Mouse (Mus musculus) stomach, embryonic 16.5 days (tissue): Measurements from ENCODE around the gene Kmt2e. TPM values are rescaled to one million over a fixed set of nuclear protein-coding genes. Genes with fewer than 3 reads are reported as not detected.

ENCODE experiments used
- ATAC-seq: fragments of 200-750 bp; cut with Nextera tagmentation; 2 replicates; pipeline ENCODE4 v1.8.0; 2017; ENCODE audit warnings: moderate number of reproducible peaks, moderate TSS enrichment; ENCODE audit not compliant: insufficient read depth, low FRiP score
- H3K27ac ChIP-seq: fragments of 300-500 bp; sonication (generic); 2 replicates; pipeline ENCODE4 v1.5.1; 2014; ENCODE audit warnings: low read length
- H3K27me3 ChIP-seq: fragments of 300-500 bp; sonication (generic); 2 replicates; pipeline ENCODE4 v1.6.1; 2014; ENCODE audit warnings: low read length, control low read depth, mixed read lengths; ENCODE audit not compliant: control insufficient read depth, insufficient read depth
- H3K36me3 ChIP-seq: fragments of 300-500 bp; sonication (generic); 2 replicates; pipeline ENCODE4 v1.6.1; 2014; ENCODE audit warnings: low read length; ENCODE audit not compliant: control insufficient read depth, insufficient read depth
- H3K4me1 ChIP-seq: fragments of 300-500 bp; sonication (generic); 2 replicates; pipeline ENCODE4 v1.6.1; 2014; ENCODE audit warnings: low read length, control low read depth, mixed read lengths; ENCODE audit not compliant: control insufficient read depth, insufficient read depth
- H3K4me2 ChIP-seq: fragments of 300-500 bp; sonication (generic); 2 replicates; pipeline ENCODE4 v1.6.1; 2014; ENCODE audit warnings: low read depth, low read length, mixed read lengths
- H3K4me3 ChIP-seq: fragments of 300-500 bp; sonication (generic); replicated peaks from 2 replicates; pipeline ENCODE4 v1.5.1; 2014; ENCODE audit warnings: mild to moderate bottlenecking, low read length
- H3K9ac ChIP-seq: fragments of 300-500 bp; sonication (generic); 2 replicates; pipeline ENCODE4 v1.6.1; 2014; ENCODE audit warnings: low read length
- H3K9me3 ChIP-seq: fragments of 300-500 bp; sonication (generic); replicated peaks from 2 replicates; pipeline ENCODE4 v1.6.1; 2016; ENCODE audit warnings: low read length, control low read depth; ENCODE audit not compliant: control insufficient read depth
- WGBS: fragments of 180-500 bp; shearing (Covaris S2); extraction: QIAGEN DNeasy Blood & Tissue Kit; methylation state at CpG from one replicate; pipeline ENCODE4 v1.1.7; 2014; 5-methylcytosine and 5-hydroxymethylcytosine counted together
- polyA plus RNA-seq: library from polyadenylated mRNA; unstranded; fragments of >200 nt; fragmentation: Nextera tagmentation; extraction: Ambion mirVana; gene quantifications from 2 replicates; pipeline ENCODE4 v1.2.1, GENCODE M21; 2015

Gene Kmt2e
- polyA plus RNA-seq, 1 experiment from 2014 or later = 90.9 TPM

DNA sequence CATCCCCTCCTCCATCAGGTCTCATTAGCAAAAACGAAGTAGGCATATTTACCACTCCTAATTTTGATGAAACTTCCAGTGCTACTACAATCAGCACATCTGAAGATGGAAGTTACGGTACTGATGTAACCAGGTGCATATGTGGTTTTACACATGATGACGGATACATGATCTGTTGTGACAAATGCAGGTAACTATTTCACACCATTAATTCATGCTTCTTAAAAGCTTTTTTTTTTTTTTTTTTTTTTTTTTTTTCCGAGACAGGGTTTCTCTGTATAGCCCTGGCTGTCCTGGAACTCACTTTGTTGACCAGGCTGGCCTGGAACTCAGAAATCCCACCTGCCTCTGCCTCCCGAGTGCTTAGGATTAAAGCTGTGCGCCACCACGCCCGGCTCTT is 30.5 kb downstream of the Kmt2e start:
- ATAC-seq = no peak
- H3K9ac ChIP-seq = no peak overlapping the region
- H3K4me3 ChIP-seq = no peak overlapping the region
- 91% methylated on average over 8 of the region's 8 CpGs for WGBS
- no peaks in the 10 kb centered on the region for H3K4me1 ChIP-seq
- H3K27me3 ChIP-seq = no peaks in the 10 kb centered on the region
- no peaks in the 10 kb centered on the region for H3K9me3 ChIP-seq
- H3K36me3 ChIP-seq = peaks cover 13% of the 10 kb centered on the region
- no peak overlapping the region for H3K27ac ChIP-seq
- no peak overlapping the region for H3K4me2 ChIP-seq

DNA sequence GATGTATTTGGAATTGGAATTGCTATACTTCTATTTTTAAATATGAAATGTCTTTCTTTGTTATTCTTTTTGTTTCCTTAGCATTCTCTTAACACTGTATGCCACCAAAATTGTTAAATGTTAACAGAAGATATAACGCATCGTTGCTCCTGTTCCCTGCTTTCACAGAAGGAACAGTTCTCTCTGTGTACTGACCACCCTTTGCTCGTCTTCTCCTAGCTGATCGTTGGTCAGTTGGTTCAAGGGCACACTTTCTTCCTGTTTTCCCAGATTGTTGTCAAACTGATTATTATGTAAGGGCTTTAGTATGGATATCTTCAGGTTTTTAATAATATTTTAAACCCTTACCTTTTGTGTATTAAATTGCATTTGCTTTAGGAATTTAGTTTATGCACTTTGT is 32.3 kb downstream of the Kmt2e start:
- no peak overlapping the region for H3K4me3 ChIP-seq
- no peaks in the 10 kb centered on the region for H3K27me3 ChIP-seq
- no peak overlapping the region for H3K4me2 ChIP-seq
- H3K36me3 ChIP-seq = peaks cover 20% of the 10 kb centered on the region
- H3K9ac ChIP-seq = no peak overlapping the region
- H3K9me3 ChIP-seq = no peaks in the 10 kb centered on the region
- 89% methylated on average over 4 of the region's 4 CpGs for WGBS
- H3K4me1 ChIP-seq = no peaks in the 10 kb centered on the region
- ATAC-seq = no peak
- H3K27ac ChIP-seq = no peak overlapping the region

DNA sequence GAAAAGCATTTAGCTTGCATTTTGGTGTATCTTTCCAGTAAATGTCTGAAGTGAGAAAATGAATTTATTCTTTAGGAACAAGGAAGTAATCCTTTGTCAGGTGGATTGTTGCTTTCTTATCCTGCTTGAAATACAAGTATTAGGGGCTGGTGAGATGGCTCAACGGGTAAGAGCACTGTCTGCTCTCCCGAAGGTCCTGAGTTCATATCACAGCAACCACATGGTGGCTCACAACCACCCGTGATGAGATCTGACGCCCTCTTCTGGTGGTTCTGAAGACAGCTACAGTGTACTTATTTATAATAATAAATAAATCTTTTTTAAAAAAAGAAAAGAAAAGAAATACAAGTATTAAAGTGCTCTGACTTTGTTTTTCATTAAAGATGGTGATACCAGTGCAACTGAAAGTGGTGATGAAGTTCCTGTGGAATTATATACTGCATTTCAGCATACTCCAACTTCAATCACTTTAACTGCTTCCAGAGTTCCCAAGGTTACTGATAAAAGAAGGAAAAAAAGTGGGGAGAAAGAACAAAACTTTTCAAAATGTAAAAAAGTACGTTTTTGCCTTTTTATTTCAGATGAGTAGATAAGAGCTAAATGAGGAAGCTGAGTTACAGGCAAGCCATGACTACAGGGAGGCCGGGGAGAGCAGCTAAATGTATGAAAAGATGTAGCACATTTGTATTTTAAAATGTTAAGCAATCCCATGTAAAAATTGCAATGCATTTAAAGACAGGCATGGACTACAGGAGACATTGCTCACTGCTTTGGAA is 39.0 kb downstream of the Kmt2e start:
- Histone ChIP-seq H3K27ac (no peak overlapping the region), H3K36me3 (peaks cover 20% of the 10 kb centered on the region), H3K4me2 (no peak overlapping the region), H3K4me3 (no peak overlapping the region), H3K4me1 (no peaks in the 10 kb centered on the region), H3K27me3 (no peaks in the 10 kb centered on the region), H3K9me3 (no peaks in the 10 kb centered on the region), H3K9ac (no peak overlapping the region)
- ATAC-seq = no peak
- WGBS = 72% methylated on average over 6 of the region's 6 CpGs

DNA sequence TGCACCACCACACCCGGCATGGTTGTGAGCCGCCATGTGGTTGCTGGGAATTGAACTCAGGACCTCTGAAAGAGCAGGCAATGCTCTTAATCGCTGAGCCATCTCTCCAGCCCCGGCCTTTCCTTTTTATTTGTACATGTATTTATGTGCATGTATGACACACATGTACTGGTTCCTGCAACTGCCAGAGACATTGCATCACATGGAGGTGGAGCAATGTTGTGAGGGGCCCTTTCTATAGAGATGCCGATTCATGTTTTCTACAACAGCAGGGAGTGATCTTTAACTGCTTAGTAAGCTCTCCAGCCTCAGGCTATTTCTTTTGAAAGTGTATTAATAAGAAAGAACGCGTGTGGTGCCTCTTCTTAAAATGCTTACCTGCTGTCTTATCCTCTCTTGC is 49.6 kb downstream of the Kmt2e start:
- no peak overlapping the region for H3K27ac ChIP-seq
- H3K27me3 ChIP-seq = no peaks in the 10 kb centered on the region
- H3K4me3 ChIP-seq = no peak overlapping the region
- no peak overlapping the region for H3K4me2 ChIP-seq
- no peaks in the 10 kb centered on the region for H3K4me1 ChIP-seq
- peaks cover 34% of the 10 kb centered on the region for H3K36me3 ChIP-seq
- WGBS = 90% methylated on average over 7 of the region's 7 CpGs
- no peak for ATAC-seq
- H3K9me3 ChIP-seq = no peaks in the 10 kb centered on the region
- H3K9ac ChIP-seq = no peak overlapping the region

DNA sequence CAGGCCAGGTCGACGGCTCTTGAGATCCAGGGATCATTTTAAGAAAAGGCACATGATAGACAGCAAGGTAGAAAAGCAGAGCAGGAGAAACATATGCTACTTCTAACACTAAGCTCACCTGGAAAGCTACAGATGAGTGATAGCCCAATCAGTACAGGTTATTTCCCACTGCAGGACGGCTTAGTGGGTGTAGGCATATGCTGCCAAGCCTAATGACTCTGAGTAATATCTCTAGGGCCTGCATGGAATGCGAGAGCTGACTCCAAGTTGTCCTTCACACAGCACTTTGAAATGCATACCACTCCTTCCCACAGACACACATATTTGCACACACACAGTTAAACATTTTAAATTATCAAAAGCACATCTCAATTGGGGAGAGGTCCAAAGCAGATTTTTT is 55.0 kb downstream of the Kmt2e start:
- H3K36me3 ChIP-seq = peaks cover 35% of the 10 kb centered on the region
- no peaks in the 10 kb centered on the region for H3K27me3 ChIP-seq
- ATAC-seq = no peak
- WGBS = 81% methylated on average over 4 of the region's 4 CpGs
- no peaks in the 10 kb centered on the region for H3K9me3 ChIP-seq
- no peak overlapping the region for H3K4me3 ChIP-seq
- H3K9ac ChIP-seq = no peak overlapping the region
- no peak overlapping the region for H3K4me2 ChIP-seq
- H3K4me1 ChIP-seq = no peaks in the 10 kb centered on the region
- H3K27ac ChIP-seq = no peak overlapping the region

DNA sequence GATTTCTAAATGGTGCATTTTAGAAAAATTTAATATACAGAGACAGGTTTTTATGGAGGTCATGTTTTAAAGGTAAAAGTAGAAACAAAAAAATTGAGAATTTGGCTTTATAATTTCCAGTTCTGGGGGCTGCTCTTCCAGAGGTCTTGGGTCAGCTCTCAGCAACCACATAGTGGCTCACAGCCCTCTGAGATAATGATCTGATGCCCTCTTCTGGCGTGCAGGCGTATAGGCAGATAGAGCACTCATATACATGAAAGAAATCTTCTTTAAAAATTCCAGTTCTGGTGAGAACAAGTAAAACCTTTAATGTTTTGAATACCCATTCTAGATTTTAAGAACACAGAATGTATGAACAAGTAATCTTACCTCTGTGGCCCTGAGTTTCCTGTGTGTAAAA is 56.6 kb downstream of the Kmt2e start:
- H3K27ac ChIP-seq = no peak overlapping the region
- H3K9ac ChIP-seq = no peak overlapping the region
- WGBS = 41% methylated on average over 2 of the region's 2 CpGs
- H3K27me3 ChIP-seq = no peaks in the 10 kb centered on the region
- ATAC-seq = no peak
- H3K4me2 ChIP-seq = no peak overlapping the region
- no peaks in the 10 kb centered on the region for H3K9me3 ChIP-seq
- H3K4me1 ChIP-seq = no peaks in the 10 kb centered on the region
- no peak overlapping the region for H3K4me3 ChIP-seq
- H3K36me3 ChIP-seq = peaks cover 37% of the 10 kb centered on the region

DNA sequence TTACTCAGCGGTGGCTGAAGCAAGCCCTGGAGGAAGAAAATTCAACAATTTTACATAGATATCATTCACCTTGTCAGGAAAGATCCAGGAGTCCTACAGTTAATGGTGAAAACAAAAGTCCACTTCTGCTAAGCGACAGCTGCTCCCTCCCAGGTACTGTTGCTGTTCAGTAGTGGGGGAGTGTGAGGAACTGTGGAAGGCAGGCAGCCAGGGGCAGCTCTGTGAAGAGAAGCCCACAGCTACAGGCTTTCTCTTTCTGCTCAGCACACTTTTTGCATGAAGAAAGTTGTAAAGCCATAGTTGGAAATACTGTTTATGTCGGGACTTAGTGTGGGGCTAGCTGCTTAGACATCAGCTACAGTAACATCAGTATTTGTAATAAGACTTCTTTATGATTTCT is 62.2 kb downstream of the Kmt2e start:
- H3K4me2 ChIP-seq = no peak overlapping the region
- ATAC-seq = no peak
- WGBS = 79% methylated on average over 3 of the region's 3 CpGs
- H3K4me1 ChIP-seq = no peaks in the 10 kb centered on the region
- peaks cover 44% of the 10 kb centered on the region for H3K36me3 ChIP-seq
- no peak overlapping the region for H3K4me3 ChIP-seq
- H3K9ac ChIP-seq = no peak overlapping the region
- H3K27ac ChIP-seq = no peak overlapping the region
- H3K27me3 ChIP-seq = no peaks in the 10 kb centered on the region
- no peaks in the 10 kb centered on the region for H3K9me3 ChIP-seq

DNA sequence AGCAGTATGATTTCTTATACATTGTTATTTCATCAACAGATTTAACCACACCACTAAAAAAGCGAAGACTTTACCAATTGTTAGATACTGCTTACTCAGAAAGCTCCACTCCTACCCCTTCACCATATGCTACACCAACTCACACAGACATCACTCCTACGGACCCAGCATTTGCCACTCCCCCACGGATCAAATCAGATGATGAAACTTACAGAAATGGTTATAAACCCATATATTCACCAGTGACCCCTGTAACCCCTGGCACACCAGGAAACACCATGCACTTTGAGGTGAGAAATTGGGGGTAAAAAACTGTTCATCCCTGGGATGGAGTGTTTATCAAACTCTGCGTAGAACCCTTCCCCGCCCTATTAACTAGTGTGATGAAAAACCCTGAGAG is 62.7 kb downstream of the Kmt2e start:
- no peak overlapping the region for H3K27ac ChIP-seq
- H3K9ac ChIP-seq = no peak overlapping the region
- no peaks in the 10 kb centered on the region for H3K4me1 ChIP-seq
- no peak overlapping the region for H3K4me2 ChIP-seq
- H3K27me3 ChIP-seq = no peaks in the 10 kb centered on the region
- ATAC-seq = no peak
- H3K36me3 ChIP-seq = peaks cover 49% of the 10 kb centered on the region
- 90% methylated on average over 5 of the region's 5 CpGs for WGBS
- no peak overlapping the region for H3K4me3 ChIP-seq
- H3K9me3 ChIP-seq = no peaks in the 10 kb centered on the region

DNA sequence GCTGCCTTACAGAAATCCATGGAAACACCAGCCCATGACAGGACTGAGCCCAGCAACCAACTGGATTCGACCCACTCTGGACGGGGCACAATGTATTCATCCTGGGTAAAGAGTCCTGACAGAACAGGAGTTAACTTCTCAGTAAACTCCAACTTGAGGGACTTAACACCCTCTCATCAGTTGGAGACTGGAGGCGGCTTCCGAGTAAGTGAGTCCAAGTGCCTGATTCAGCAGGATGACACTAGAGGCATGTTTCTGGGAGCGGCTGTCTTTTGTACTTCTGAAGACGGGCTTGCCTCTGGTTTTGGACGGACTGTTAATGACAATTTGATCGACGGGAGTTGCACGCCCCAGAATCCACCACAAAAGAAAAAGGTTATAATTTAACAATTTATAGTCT is 63.7 kb downstream of the Kmt2e start:
- no peaks in the 10 kb centered on the region for H3K4me1 ChIP-seq
- no peak overlapping the region for H3K9ac ChIP-seq
- no peak overlapping the region for H3K4me3 ChIP-seq
- ATAC-seq = no peak
- no peaks in the 10 kb centered on the region for H3K9me3 ChIP-seq
- peaks cover 48% of the 10 kb centered on the region for H3K36me3 ChIP-seq
- 89% methylated on average over 10 of the region's 10 CpGs for WGBS
- no peaks in the 10 kb centered on the region for H3K27me3 ChIP-seq
- H3K27ac ChIP-seq = no peak overlapping the region
- H3K4me2 ChIP-seq = no peak overlapping the region
